Mouse (Mus musculus): ENCODE results near the gene S1pr2.

GRCm38 (mm10) chr9:20976216-20976960 lies at the start of gene S1pr2:
- TF ChIP-seq POLR2A (IDR thresholded peaks at IDR 0.05; ENCODE audit: borderline replicate concordance, low read depth, low read length): 0 out of 2 replicates have a peak, but pooled peaks have one; percentile 48
- TF ChIP-seq CTCF (IDR thresholded peaks at IDR 0.05; ENCODE audit: low read depth, low read length): no peak
